Mouse (Mus musculus): Measurements from ENCODE around the gene Erc1. TPM values are rescaled to one million over a fixed set of nuclear protein-coding genes. Genes with fewer than 3 reads are reported as not detected.

The Erc1 gene
- polyA plus RNA-seq, 1 experiment from 2014 or later: 2.7 TPM

- no peak overlapping the region for H3K9ac ChIP-seq (ENCODE audit: low read depth, low read length)
- H3K36me3 ChIP-seq (ENCODE audit: control insufficient read depth, insufficient read depth): no peaks in the 10 kb centered on the region
- no peaks in the 10 kb centered on the region for H3K4me1 ChIP-seq (ENCODE audit: control insufficient read depth, low read depth, low read length)
- WGBS (ENCODE audit: insufficient replicate concordance): 3% methylated on average over 14 of the region's 14 CpGs
- no peak; the same call in 1 of the 2 replicates for ATAC-seq (ENCODE audit: low read depth)
- peak overlapping the region; percentile 70 for H3K4me2 ChIP-seq (ENCODE audit: low read depth, low read length)
- peaks cover 54% of the 10 kb centered on the region for H3K27me3 ChIP-seq (ENCODE audit: control insufficient read depth, insufficient read depth, low read depth, low read length)
- no peak overlapping the region for H3K27ac ChIP-seq (ENCODE audit: low read length)
- peak overlapping the region; percentile 56 for H3K4me3 ChIP-seq (ENCODE audit: low read depth, low read length)
- no peaks in the 10 kb centered on the region for H3K9me3 ChIP-seq (replicated peaks; ENCODE audit: control insufficient read depth, low read length)
Observed at GRCm38 (mm10) chr6:119544518-119544864, 303.5 kb downstream of the Erc1 start.

GRCm38 (mm10) chr6:119543803-119544517 is 304.0 kb downstream of the Erc1 start, which contains the start of gene Wnt5b:
Gene Wnt5b, minus strand, starts transcription at chr6:119544347.
- ATAC-seq (ENCODE audit: low read depth): no peak
- H3K9me3 ChIP-seq (replicated peaks; ENCODE audit: control insufficient read depth, low read length): no peaks in the 10 kb centered on the region
- H3K4me1 ChIP-seq (ENCODE audit: control insufficient read depth, low read depth, low read length): no peaks in the 10 kb centered on the region
- no peak within 1 kb of the TSS for H3K27ac ChIP-seq (ENCODE audit: low read length)
- H3K4me2 ChIP-seq (ENCODE audit: low read depth, low read length): peak within 1 kb of the TSS; percentile 70
- H3K36me3 ChIP-seq (ENCODE audit: control insufficient read depth, insufficient read depth): no peaks in the 10 kb centered on the region
- no peak within 1 kb of the TSS for H3K9ac ChIP-seq (ENCODE audit: low read depth, low read length)
- peaks cover 54% of the 10 kb centered on the region for H3K27me3 ChIP-seq (ENCODE audit: control insufficient read depth, insufficient read depth, low read depth, low read length)
- peak within 1 kb of the TSS; percentile 56 for H3K4me3 ChIP-seq (ENCODE audit: low read depth, low read length)
- under 1% methylated on average over 101 of the region's 120 CpGs for WGBS (ENCODE audit: insufficient replicate concordance)

GRCm38 (mm10) chr6:119543456-119543802 is 304.5 kb downstream of the Erc1 start:
- H3K27me3 ChIP-seq (ENCODE audit: control insufficient read depth, insufficient read depth, low read depth, low read length): peaks cover 54% of the 10 kb centered on the region
- peak overlapping the region; percentile 70 for H3K4me2 ChIP-seq (ENCODE audit: low read depth, low read length)
- H3K4me3 ChIP-seq (ENCODE audit: low read depth, low read length): peak overlapping the region; percentile 56
- ATAC-seq (ENCODE audit: low read depth): no peak
- H3K36me3 ChIP-seq (ENCODE audit: control insufficient read depth, insufficient read depth): no peaks in the 10 kb centered on the region
- no peak overlapping the region for H3K9ac ChIP-seq (ENCODE audit: low read depth, low read length)
- no peaks in the 10 kb centered on the region for H3K4me1 ChIP-seq (ENCODE audit: control insufficient read depth, low read depth, low read length)
- H3K9me3 ChIP-seq (replicated peaks; ENCODE audit: control insufficient read depth, low read length): no peaks in the 10 kb centered on the region
- no peak overlapping the region for H3K27ac ChIP-seq (ENCODE audit: low read length)
- 3% methylated on average over 30 of the region's 30 CpGs for WGBS (ENCODE audit: insufficient replicate concordance)

- Histone ChIP-seq H3K4me2 (ENCODE audit: low read depth, low read length) (no peak overlapping the region), H3K4me3 (ENCODE audit: low read depth, low read length) (no peak overlapping the region), H3K36me3 (ENCODE audit: control insufficient read depth, insufficient read depth) (no peaks in the 10 kb centered on the region), H3K27me3 (ENCODE audit: control insufficient read depth, insufficient read depth, low read depth, low read length) (peaks cover 3% of the 10 kb centered on the region), H3K9ac (ENCODE audit: low read depth, low read length) (no peak overlapping the region), H3K9me3 (replicated peaks; ENCODE audit: control insufficient read depth, low read length) (no peaks in the 10 kb centered on the region), H3K27ac (ENCODE audit: low read length) (no peak overlapping the region), H3K4me1 (ENCODE audit: control insufficient read depth, low read depth, low read length) (no peaks in the 10 kb centered on the region)
- 74% methylated on average over 12 of the region's 12 CpGs for WGBS (ENCODE audit: insufficient replicate concordance)
- no peak for ATAC-seq (ENCODE audit: low read depth)
Observed at GRCm38 (mm10) chr6:119535867-119536266, 312.1 kb downstream of the Erc1 start.

GRCm38 (mm10) chr6:119533170-119533709 is 314.7 kb downstream of the Erc1 start:
- no peak overlapping the region for H3K4me3 ChIP-seq (ENCODE audit: low read depth, low read length)
- no peaks in the 10 kb centered on the region for H3K27me3 ChIP-seq (ENCODE audit: control insufficient read depth, insufficient read depth, low read depth, low read length)
- no peaks in the 10 kb centered on the region for H3K36me3 ChIP-seq (ENCODE audit: control insufficient read depth, insufficient read depth)
- no peak overlapping the region for H3K4me2 ChIP-seq (ENCODE audit: low read depth, low read length)
- no peak overlapping the region for H3K9ac ChIP-seq (ENCODE audit: low read depth, low read length)
- ATAC-seq (ENCODE audit: low read depth): no peak
- H3K4me1 ChIP-seq (ENCODE audit: control insufficient read depth, low read depth, low read length): no peaks in the 10 kb centered on the region
- WGBS (ENCODE audit: insufficient replicate concordance): 54% methylated on average over 9 of the region's 9 CpGs
- H3K27ac ChIP-seq (ENCODE audit: low read length): no peak overlapping the region
- H3K9me3 ChIP-seq (replicated peaks; ENCODE audit: control insufficient read depth, low read length): no peaks in the 10 kb centered on the region

- Histone ChIP-seq H3K9me3 (replicated peaks; ENCODE audit: control insufficient read depth, low read length) (no peaks in the 10 kb centered on the region), H3K27ac (ENCODE audit: low read length) (no peak overlapping the region), H3K4me3 (ENCODE audit: low read depth, low read length) (no peak overlapping the region), H3K36me3 (ENCODE audit: control insufficient read depth, insufficient read depth) (no peaks in the 10 kb centered on the region), H3K4me2 (ENCODE audit: low read depth, low read length) (no peak overlapping the region), H3K27me3 (ENCODE audit: control insufficient read depth, insufficient read depth, low read depth, low read length) (no peaks in the 10 kb centered on the region), H3K9ac (ENCODE audit: low read depth, low read length) (no peak overlapping the region), H3K4me1 (ENCODE audit: control insufficient read depth, low read depth, low read length) (no peaks in the 10 kb centered on the region)
- no peak for ATAC-seq (ENCODE audit: low read depth)
- 35% methylated on average over 3 of the region's 3 CpGs for WGBS (ENCODE audit: insufficient replicate concordance)
Observed at GRCm38 (mm10) chr6:119529659-119530058, 318.3 kb downstream of the Erc1 start.

GRCm38 (mm10) chr6:119526498-119526897 is 321.5 kb downstream of the Erc1 start:
- no peak for ATAC-seq (ENCODE audit: low read depth)
- no peaks in the 10 kb centered on the region for H3K36me3 ChIP-seq (ENCODE audit: control insufficient read depth, insufficient read depth)
- no peak overlapping the region for H3K4me2 ChIP-seq (ENCODE audit: low read depth, low read length)
- H3K4me1 ChIP-seq (ENCODE audit: control insufficient read depth, low read depth, low read length): no peaks in the 10 kb centered on the region
- 54% methylated on average over 5 of the region's 5 CpGs for WGBS (ENCODE audit: insufficient replicate concordance)
- H3K4me3 ChIP-seq (ENCODE audit: low read depth, low read length): no peak overlapping the region
- no peak overlapping the region for H3K27ac ChIP-seq (ENCODE audit: low read length)
- H3K9ac ChIP-seq (ENCODE audit: low read depth, low read length): no peak overlapping the region
- H3K27me3 ChIP-seq (ENCODE audit: control insufficient read depth, insufficient read depth, low read depth, low read length): no peaks in the 10 kb centered on the region
- H3K9me3 ChIP-seq (replicated peaks; ENCODE audit: control insufficient read depth, low read length): no peaks in the 10 kb centered on the region

- H3K9me3 ChIP-seq (replicated peaks; ENCODE audit: control insufficient read depth, low read length): no peaks in the 10 kb centered on the region
- ATAC-seq (ENCODE audit: low read depth): no peak
- H3K36me3 ChIP-seq (ENCODE audit: control insufficient read depth, insufficient read depth): no peaks in the 10 kb centered on the region
- no peak overlapping the region for H3K27ac ChIP-seq (ENCODE audit: low read length)
- H3K4me3 ChIP-seq (ENCODE audit: low read depth, low read length): no peak overlapping the region
- no peaks in the 10 kb centered on the region for H3K27me3 ChIP-seq (ENCODE audit: control insufficient read depth, insufficient read depth, low read depth, low read length)
- H3K4me1 ChIP-seq (ENCODE audit: control insufficient read depth, low read depth, low read length): no peaks in the 10 kb centered on the region
- 13% methylated on average over 3 of the region's 3 CpGs for WGBS (ENCODE audit: insufficient replicate concordance)
- no peak overlapping the region for H3K4me2 ChIP-seq (ENCODE audit: low read depth, low read length)
- H3K9ac ChIP-seq (ENCODE audit: low read depth, low read length): no peak overlapping the region
Observed at GRCm38 (mm10) chr6:119521931-119522391, 326.0 kb downstream of the Erc1 start.

- ATAC-seq (ENCODE audit: low read depth): no peak
- no peak overlapping the region for H3K27ac ChIP-seq (ENCODE audit: low read length)
- H3K9ac ChIP-seq (ENCODE audit: low read depth, low read length): no peak overlapping the region
- no peak overlapping the region for H3K4me2 ChIP-seq (ENCODE audit: low read depth, low read length)
- H3K27me3 ChIP-seq (ENCODE audit: control insufficient read depth, insufficient read depth, low read depth, low read length): no peaks in the 10 kb centered on the region
- H3K9me3 ChIP-seq (replicated peaks; ENCODE audit: control insufficient read depth, low read length): no peaks in the 10 kb centered on the region
- H3K4me3 ChIP-seq (ENCODE audit: low read depth, low read length): no peak overlapping the region
- no peaks in the 10 kb centered on the region for H3K36me3 ChIP-seq (ENCODE audit: control insufficient read depth, insufficient read depth)
- 49% methylated on average over 3 of the region's 3 CpGs for WGBS (ENCODE audit: insufficient replicate concordance)
- H3K4me1 ChIP-seq (ENCODE audit: control insufficient read depth, low read depth, low read length): no peaks in the 10 kb centered on the region
Observed at GRCm38 (mm10) chr6:119521482-119521900, 326.5 kb downstream of the Erc1 start.

All from liver, embryonic 16.5 days (tissue).